Mouse (Mus musculus) bone marrow, adult 2 months (tissue): ENCODE measurements at regions not wholly inside any gene's neighbourhood (a gene's known extent, or its start where the extent isn't known, plus 50 kb on each side); places are given as distances from the start of the nearest gene placed in this dataset.

Source experiments
- H3K27ac ChIP-seq: fragments of 200-500 bp; 2 replicates; pipeline ENCODE4 v1.5.1; 2012; ENCODE audit warnings: low read depth, mild to moderate bottlenecking, control low read depth, inconsistent platforms, low read length; ENCODE audit not compliant: control insufficient read depth, poor library complexity, insufficient read depth
- H3K4me1 ChIP-seq: fragments of 200-500 bp; 2 replicates; pipeline ENCODE4 v1.6.1; 2011; ENCODE audit warnings: low read length; ENCODE audit not compliant: control insufficient read depth, insufficient read depth
- H3K4me3 ChIP-seq: fragments of 200-500 bp; replicated peaks from 2 replicates; pipeline ENCODE3; 2011; ENCODE audit warnings: mild to moderate bottlenecking, low read depth, low read length, control low read depth; ENCODE audit not compliant: control insufficient read depth
- CTCF ChIP-seq: fragments of 200-500 bp; IDR thresholded peaks from 2 replicates; pipeline ENCODE4 v1.5.1; 2011; ENCODE audit warnings: low read length, control low read depth; ENCODE audit not compliant: control insufficient read depth, insufficient read depth
- POLR2A ChIP-seq: fragments of 200-500 bp; IDR thresholded peaks from 2 replicates; pipeline ENCODE4 v1.6.1; 2011; ENCODE audit warnings: low read depth, mild to moderate bottlenecking, control low read depth, low read length, borderline replicate concordance; ENCODE audit not compliant: control insufficient read depth
- WGBS: fragments of 180-500 bp; shearing (Covaris S2); methylation state at CpG from one replicate; pipeline ENCODE4 v1.1.7; 2018; 5-methylcytosine and 5-hydroxymethylcytosine counted together

GRCm38 (mm10) chr12:26903894-26904272, 434.9 kb downstream of the Cmpk2 start:
- Histone ChIP-seq H3K4me3 (no peak overlapping the region), H3K27ac (no peak overlapping the region), H3K4me1 (no peaks in the 10 kb centered on the region)
- TF ChIP-seq CTCF, result no peak
- TF ChIP-seq POLR2A, result no peak
- WGBS, result 35% methylated on average over 2 of the region's 2 CpGs

GRCm38 (mm10) chr12:26903073-26903893, 434.3 kb downstream of the Cmpk2 start:
- Histone ChIP-seq H3K27ac (no peak overlapping the region), H3K4me3 (no peak overlapping the region), H3K4me1 (no peaks in the 10 kb centered on the region)
- WGBS, result 41% methylated on average over 23 of the region's 23 CpGs
- TF ChIP-seq CTCF (no peak), POLR2A (no peak)

GRCm38 (mm10) chr12:26891190-26891589, 422.2 kb downstream of the Cmpk2 start:
- no peak for TF ChIP-seq CTCF
- TF ChIP-seq POLR2A, result no peak
- Histone ChIP-seq H3K4me3 (no peak overlapping the region), H3K4me1 (no peaks in the 10 kb centered on the region), H3K27ac (no peak overlapping the region)
- WGBS, result 53% methylated on average over 4 of the region's 4 CpGs

- no peak overlapping the region for H3K4me3 ChIP-seq
- no peak overlapping the region for H3K27ac ChIP-seq
- WGBS, result 74% methylated on average over 7 of the region's 7 CpGs
- TF ChIP-seq POLR2A (no peak), CTCF (no peak)
- no peaks in the 10 kb centered on the region for H3K4me1 ChIP-seq
These were observed 417.6 kb downstream of the Cmpk2 start for GRCm38 (mm10) chr12:26886635-26887014.

GRCm38 (mm10) chr12:26885831-26886634, 417.0 kb downstream of the Cmpk2 start:
- TF ChIP-seq CTCF (no peak), POLR2A (no peak)
- Histone ChIP-seq H3K4me1 (no peaks in the 10 kb centered on the region), H3K4me3 (no peak overlapping the region), H3K27ac (no peak overlapping the region)
- 67% methylated on average over 12 of the region's 12 CpGs for WGBS

- no peak overlapping the region for H3K27ac ChIP-seq
- H3K4me3 ChIP-seq, result no peak overlapping the region
- TF ChIP-seq POLR2A (no peak), CTCF (no peak)
- H3K4me1 ChIP-seq, result no peaks in the 10 kb centered on the region
- 76% methylated on average over 3 of the region's 3 CpGs for WGBS
These were observed 416.1 kb downstream of the Cmpk2 start for GRCm38 (mm10) chr12:26885083-26885482.

- WGBS, result 59% methylated on average over 5 of the region's 5 CpGs
- Histone ChIP-seq H3K27ac (no peak overlapping the region), H3K4me1 (no peaks in the 10 kb centered on the region), H3K4me3 (no peak overlapping the region)
- no peak for TF ChIP-seq POLR2A
- TF ChIP-seq CTCF, result no peak
These were observed 415.2 kb downstream of the Cmpk2 start for GRCm38 (mm10) chr12:26884156-26884555.

GRCm38 (mm10) chr12:26877691-26878121, 408.7 kb downstream of the Cmpk2 start:
- Histone ChIP-seq H3K4me1 (no peaks in the 10 kb centered on the region), H3K27ac (no peak overlapping the region), H3K4me3 (no peak overlapping the region)
- 55% methylated on average over 2 of the region's 2 CpGs for WGBS
- TF ChIP-seq POLR2A (no peak), CTCF (no peak)
